Mouse (Mus musculus): ENCODE results near the gene Fbxo22. TPM values are rescaled to one million over a fixed set of nuclear protein-coding genes. Genes with fewer than 3 reads are reported as not detected.
A peak's percentile ranks its signal among the peaks of the same experiment; 100 is the strongest.
"Not testable (repeated sequence)": the region's sequence is repeated elsewhere in the genome, so short reads cannot be mapped to it uniquely, and the experiment has no call there.

The Fbxo22 gene
- polyA plus RNA-seq, 1 experiment, result 19.8 TPM

GRCm38 (mm10) chr9:55241863-55242685, 33.3 kb downstream of the Fbxo22 start:
- Histone ChIP-seq H3K4me1 (ENCODE audit: control insufficient read depth, insufficient read depth, low read length) (peaks cover 2% of the 10 kb centered on the region), H3K27ac (ENCODE audit: control insufficient read depth, insufficient read depth, low read depth, low read length, poor library complexity) (peak overlapping the region; percentile 40; the same call in 1 of the 2 replicates), H3K4me3 (replicated peaks; ENCODE audit: control insufficient read depth, low read depth, low read length) (peak overlapping the region; percentile 68)
- TF ChIP-seq CTCF (IDR thresholded peaks at IDR 0.05; ENCODE audit: control insufficient read depth, insufficient read depth, low read length), result no peak
- WGBS, result 20% methylated on average over 24 of the region's 24 CpGs

- Histone ChIP-seq H3K4me1 (ENCODE audit: control insufficient read depth, insufficient read depth, low read length) (peaks cover 2% of the 10 kb centered on the region), H3K4me3 (replicated peaks; ENCODE audit: control insufficient read depth, low read depth, low read length) (no peak overlapping the region), H3K27ac (ENCODE audit: control insufficient read depth, insufficient read depth, low read depth, low read length, poor library complexity) (no peak overlapping the region)
- TF ChIP-seq CTCF (IDR thresholded peaks at IDR 0.05; ENCODE audit: control insufficient read depth, insufficient read depth, low read length), result no peak
- TF ChIP-seq POLR2A (IDR thresholded peaks at IDR 0.05; ENCODE audit: borderline replicate concordance, control insufficient read depth, low read depth, low read length), result no peak
- WGBS, result 65% methylated on average over 3 of the region's 3 CpGs
Measured at GRCm38 (mm10) chr9:55243280-55243679, 34.6 kb downstream of the Fbxo22 start.

GRCm38 (mm10) chr9:55244079-55244478, 35.4 kb downstream of the Fbxo22 start:
- 19% methylated on average over 3 of the region's 3 CpGs for WGBS
- no peak for TF ChIP-seq CTCF (IDR thresholded peaks at IDR 0.05; ENCODE audit: control insufficient read depth, insufficient read depth, low read length)
- TF ChIP-seq POLR2A (IDR thresholded peaks at IDR 0.05; ENCODE audit: borderline replicate concordance, control insufficient read depth, low read depth, low read length), result no peak
- Histone ChIP-seq H3K4me3 (replicated peaks; ENCODE audit: control insufficient read depth, low read depth, low read length) (no peak overlapping the region), H3K4me1 (ENCODE audit: control insufficient read depth, insufficient read depth, low read length) (peaks cover 2% of the 10 kb centered on the region), H3K27ac (ENCODE audit: control insufficient read depth, insufficient read depth, low read depth, low read length, poor library complexity) (no peak overlapping the region)

GRCm38 (mm10) chr9:55245057-55245750, 36.5 kb downstream of the Fbxo22 start:
- H3K4me3 ChIP-seq (replicated peaks; ENCODE audit: control insufficient read depth, low read depth, low read length); H3K27ac ChIP-seq (ENCODE audit: control insufficient read depth, insufficient read depth, low read depth, low read length, poor library complexity); H3K4me1 ChIP-seq (ENCODE audit: control insufficient read depth, insufficient read depth, low read length): not testable (repeated sequence)
- WGBS, result 66% methylated on average over 1 of the region's 1 CpGs

GRCm38 (mm10) chr9:55246440-55246839, 37.7 kb downstream of the Fbxo22 start:
- WGBS, result 77% methylated on average over 8 of the region's 8 CpGs
- Histone ChIP-seq H3K4me1 (ENCODE audit: control insufficient read depth, insufficient read depth, low read length) (peaks cover 2% of the 10 kb centered on the region), H3K4me3 (replicated peaks; ENCODE audit: control insufficient read depth, low read depth, low read length) (no peak overlapping the region)

GRCm38 (mm10) chr9:55246918-55247317, 38.2 kb downstream of the Fbxo22 start:
- 81% methylated on average over 4 of the region's 4 CpGs for WGBS

More at GRCm38 (mm10) chr9:55246440-55246839, 37.7 kb downstream of the Fbxo22 start:
- TF ChIP-seq POLR2A (IDR thresholded peaks at IDR 0.05; ENCODE audit: borderline replicate concordance, control insufficient read depth, low read depth, low read length) (no peak), CTCF (IDR thresholded peaks at IDR 0.05; ENCODE audit: control insufficient read depth, insufficient read depth, low read length) (no peak)
- no peak overlapping the region for H3K27ac ChIP-seq (ENCODE audit: control insufficient read depth, insufficient read depth, low read depth, low read length, poor library complexity)

GRCm38 (mm10) chr9:55248465-55248864, 39.7 kb downstream of the Fbxo22 start:
- H3K4me1 ChIP-seq (ENCODE audit: control insufficient read depth, insufficient read depth, low read length), result peaks cover 2% of the 10 kb centered on the region
- WGBS, result 12% methylated on average over 4 of the region's 4 CpGs
- H3K4me3 ChIP-seq (replicated peaks; ENCODE audit: control insufficient read depth, low read depth, low read length), result no peak overlapping the region
- no peak overlapping the region for H3K27ac ChIP-seq (ENCODE audit: control insufficient read depth, insufficient read depth, low read depth, low read length, poor library complexity)
- TF ChIP-seq POLR2A (IDR thresholded peaks at IDR 0.05; ENCODE audit: borderline replicate concordance, control insufficient read depth, low read depth, low read length) (no peak), CTCF (IDR thresholded peaks at IDR 0.05; ENCODE audit: control insufficient read depth, insufficient read depth, low read length) (no peak)

More at GRCm38 (mm10) chr9:55246918-55247317, 38.2 kb downstream of the Fbxo22 start:
- Histone ChIP-seq H3K4me3 (replicated peaks; ENCODE audit: control insufficient read depth, low read depth, low read length) (no peak overlapping the region), H3K27ac (ENCODE audit: control insufficient read depth, insufficient read depth, low read depth, low read length, poor library complexity) (no peak overlapping the region), H3K4me1 (ENCODE audit: control insufficient read depth, insufficient read depth, low read length) (peaks cover 2% of the 10 kb centered on the region)
- TF ChIP-seq POLR2A (IDR thresholded peaks at IDR 0.05; ENCODE audit: borderline replicate concordance, control insufficient read depth, low read depth, low read length) (no peak), CTCF (IDR thresholded peaks at IDR 0.05; ENCODE audit: control insufficient read depth, insufficient read depth, low read length) (no peak)

GRCm38 (mm10) chr9:55250595-55251247, 42.0 kb downstream of the Fbxo22 start:
- no peak for TF ChIP-seq POLR2A (IDR thresholded peaks at IDR 0.05; ENCODE audit: borderline replicate concordance, control insufficient read depth, low read depth, low read length)
- WGBS, result 65% methylated on average over 6 of the region's 6 CpGs

More at GRCm38 (mm10) chr9:55250595-55251247, 42.0 kb downstream of the Fbxo22 start:
- Histone ChIP-seq H3K4me3 (replicated peaks; ENCODE audit: control insufficient read depth, low read depth, low read length) (no peak overlapping the region), H3K4me1 (ENCODE audit: control insufficient read depth, insufficient read depth, low read length) (peaks cover 2% of the 10 kb centered on the region), H3K27ac (ENCODE audit: control insufficient read depth, insufficient read depth, low read depth, low read length, poor library complexity) (no peak overlapping the region)
